Mouse (Mus musculus) midbrain, embryonic 11.5 days (tissue): ENCODE measurements around the gene Ube2l3. TPM values are rescaled to one million over a fixed set of nuclear protein-coding genes. Genes with fewer than 3 reads are reported as not detected.
"Not testable (repeated sequence)": the region's sequence is repeated elsewhere in the genome, so short reads cannot be mapped to it uniquely, and the experiment has no call there.

Experiments
- ATAC-seq: fragments of 200-750 bp; cut with Nextera tagmentation; 2 replicates; pipeline ENCODE4 v1.8.0; 2017; ENCODE audit warnings: moderate TSS enrichment, moderate library complexity; ENCODE audit not compliant: low FRiP score
- DNase-seq: peaks from one replicate; pipeline ENCODE4 v3.0.0; 2015; ENCODE audit warnings: low spot score; ENCODE audit errors: missing footprints
- H3K27ac ChIP-seq: fragments of 300-500 bp; sonication (generic); 2 replicates; pipeline ENCODE4 v1.5.1; 2014; ENCODE audit warnings: low read depth, low read length
- H3K27me3 ChIP-seq: fragments of 300-500 bp; sonication (generic); 2 replicates; pipeline ENCODE4 v1.6.1; 2014; ENCODE audit warnings: mild to moderate bottlenecking, low read length, moderate library complexity, mixed read lengths; ENCODE audit not compliant: control insufficient read depth, insufficient read depth
- H3K36me3 ChIP-seq: fragments of 300-500 bp; sonication (generic); 2 replicates; pipeline ENCODE4 v1.6.1; 2014; ENCODE audit warnings: mild to moderate bottlenecking, low read length, moderate library complexity, mixed read lengths; ENCODE audit not compliant: control insufficient read depth, insufficient read depth
- H3K4me1 ChIP-seq: fragments of 300-500 bp; sonication (generic); 2 replicates; pipeline ENCODE4 v1.6.1; 2014; ENCODE audit warnings: low read length; ENCODE audit not compliant: control insufficient read depth, insufficient read depth
- H3K4me2 ChIP-seq: fragments of 300-500 bp; sonication (generic); 2 replicates; pipeline ENCODE4 v1.6.1; 2014; ENCODE audit warnings: mild to moderate bottlenecking, moderate library complexity
- H3K4me3 ChIP-seq: fragments of 300-500 bp; sonication (generic); 2 replicates; pipeline ENCODE4 v1.5.1; 2014; ENCODE audit warnings: low read depth, low read length
- H3K9ac ChIP-seq: fragments of 300-500 bp; sonication (generic); 2 replicates; pipeline ENCODE4 v1.6.1; 2014; ENCODE audit warnings: low read length
- H3K9me3 ChIP-seq: fragments of 300-500 bp; sonication (generic); 2 replicates; pipeline ENCODE4 v1.6.1; 2016; ENCODE audit warnings: low read length; ENCODE audit not compliant: control insufficient read depth
- WGBS: fragments of 180-500 bp; shearing (Covaris S2); extraction: QIAGEN DNeasy Blood & Tissue Kit; methylation state at CpG from one replicate; pipeline ENCODE4 v1.1.7; 2014; 5-methylcytosine and 5-hydroxymethylcytosine counted together
- polyA plus RNA-seq: library from polyadenylated mRNA; unstranded; fragments of >200 nt; fragmentation: Nextera tagmentation; extraction: Ambion mirVana; gene quantifications from 2 replicates; pipeline ENCODE4 v1.2.1, GENCODE M21; 2014

The Ube2l3 gene
- polyA plus RNA-seq, 1 experiment from 2014 or later = 446 TPM

GRCm38 (mm10) chr16:17168049-17168448 lies 34.4 kb downstream of the Ube2l3 start:
- peak; percentile 33 for DNase-seq
- H3K4me2 ChIP-seq = no peak overlapping the region
- no peak overlapping the region for H3K27ac ChIP-seq
- H3K36me3 ChIP-seq = peaks cover 7% of the 10 kb centered on the region
- 91% methylated on average over 5 of the region's 5 CpGs for WGBS
- H3K27me3 ChIP-seq = no peaks in the 10 kb centered on the region
- no peak for ATAC-seq
- H3K4me1 ChIP-seq = no peaks in the 10 kb centered on the region
- H3K4me3 ChIP-seq = no peak overlapping the region
- no peaks in the 10 kb centered on the region for H3K9me3 ChIP-seq
- no peak overlapping the region for H3K9ac ChIP-seq

GRCm38 (mm10) chr16:17167179-17167578 lies 35.3 kb downstream of the Ube2l3 start:
- H3K9ac ChIP-seq = no peak overlapping the region
- ATAC-seq = no peak
- H3K4me3 ChIP-seq = no peak overlapping the region
- H3K27me3 ChIP-seq = no peaks in the 10 kb centered on the region
- H3K36me3 ChIP-seq = peaks cover 5% of the 10 kb centered on the region; the same call in 1 of the 2 replicates
- peak; percentile 54 for DNase-seq
- H3K4me2 ChIP-seq = no peak overlapping the region
- H3K4me1 ChIP-seq = no peaks in the 10 kb centered on the region
- no peak overlapping the region for H3K27ac ChIP-seq
- no peaks in the 10 kb centered on the region for H3K9me3 ChIP-seq

GRCm38 (mm10) chr16:17165478-17165877 lies 37.0 kb downstream of the Ube2l3 start:
- ATAC-seq, H3K4me1 ChIP-seq, H3K36me3 ChIP-seq, H3K9me3 ChIP-seq, H3K4me2 ChIP-seq, H3K27me3 ChIP-seq, H3K9ac ChIP-seq, H3K27ac ChIP-seq, H3K4me3 ChIP-seq, DNase-seq: not testable (repeated sequence)
- WGBS = 100% methylated on average over 1 of the region's 1 CpGs

- Histone ChIP-seq H3K36me3 (peaks cover 10% of the 10 kb centered on the region), H3K4me3 (no peak overlapping the region)
- WGBS = 95% methylated on average over 2 of the region's 2 CpGs
These were observed 48.1 kb downstream of the Ube2l3 start for GRCm38 (mm10) chr16:17154346-17154745.

GRCm38 (mm10) chr16:17151874-17152273 lies 50.6 kb downstream of the Ube2l3 start:
- no peaks in the 10 kb centered on the region; the same call in 1 of the 2 replicates for H3K36me3 ChIP-seq
- no peak overlapping the region for H3K4me3 ChIP-seq
- WGBS = 98% methylated on average over 4 of the region's 4 CpGs

More at GRCm38 (mm10) chr16:17154346-17154745, 48.1 kb downstream of the Ube2l3 start:
- no peaks in the 10 kb centered on the region for H3K4me1 ChIP-seq
- H3K27ac ChIP-seq = no peak overlapping the region
- H3K4me2 ChIP-seq = no peak overlapping the region
- DNase-seq (no peak), ATAC-seq (no peak)
- no peaks in the 10 kb centered on the region for H3K27me3 ChIP-seq
- H3K9me3 ChIP-seq = no peaks in the 10 kb centered on the region
- no peak overlapping the region for H3K9ac ChIP-seq

GRCm38 (mm10) chr16:17150520-17151258 lies 51.8 kb downstream of the Ube2l3 start:
- DNase-seq (peak; percentile 82), ATAC-seq (no peak)
- H3K9me3 ChIP-seq = no peaks in the 10 kb centered on the region
- WGBS = 88% methylated on average over 7 of the region's 7 CpGs
- no peaks in the 10 kb centered on the region; the same call in 1 of the 2 replicates for H3K36me3 ChIP-seq
- no peak overlapping the region for H3K4me2 ChIP-seq
- H3K9ac ChIP-seq = no peak overlapping the region
- no peak overlapping the region for H3K4me3 ChIP-seq
- H3K27ac ChIP-seq = no peak overlapping the region
- H3K27me3 ChIP-seq = peaks cover 17% of the 10 kb centered on the region
- H3K4me1 ChIP-seq = peaks cover 10% of the 10 kb centered on the region

More at GRCm38 (mm10) chr16:17151874-17152273, 50.6 kb downstream of the Ube2l3 start:
- DNase-seq = peak; percentile 76
- Histone ChIP-seq H3K4me1 (peaks cover 10% of the 10 kb centered on the region), H3K27me3 (peaks cover 17% of the 10 kb centered on the region), H3K9ac (no peak overlapping the region), H3K9me3 (no peaks in the 10 kb centered on the region), H3K27ac (no peak overlapping the region), H3K4me2 (no peak overlapping the region)
- no peak for ATAC-seq

- H3K4me2 ChIP-seq = peak overlapping the region; percentile 96
- peak; percentile 25 for ATAC-seq
- no peak overlapping the region; the same call in 1 of the 2 replicates for H3K9ac ChIP-seq
- no peaks in the 10 kb centered on the region for H3K9me3 ChIP-seq
- H3K36me3 ChIP-seq = no peaks in the 10 kb centered on the region; the same call in 1 of the 2 replicates
- no peak overlapping the region for H3K27ac ChIP-seq
- DNase-seq = peak; percentile 93
- peak overlapping the region; percentile 50 for H3K4me3 ChIP-seq
- WGBS = 6% methylated on average over 16 of the region's 16 CpGs
- H3K27me3 ChIP-seq = peaks cover 17% of the 10 kb centered on the region
- peaks cover 10% of the 10 kb centered on the region for H3K4me1 ChIP-seq
These were observed 54.4 kb downstream of the Ube2l3 start for GRCm38 (mm10) chr16:17148084-17148483.

GRCm38 (mm10) chr16:17147391-17147929 lies 55.0 kb downstream of the Ube2l3 start:
- Histone ChIP-seq H3K27me3 (peaks cover 17% of the 10 kb centered on the region), H3K4me1 (peaks cover 10% of the 10 kb centered on the region), H3K4me2 (peak overlapping the region; percentile 96), H3K9ac (peak overlapping the region; percentile 52), H3K9me3 (no peaks in the 10 kb centered on the region), H3K4me3 (peak overlapping the region; percentile 50), H3K27ac (no peak overlapping the region), H3K36me3 (no peaks in the 10 kb centered on the region; the same call in 1 of the 2 replicates)
- under 1% methylated on average over 41 of the region's 41 CpGs for WGBS
- DNase-seq = peak; percentile 96
- ATAC-seq = peak; percentile 43; the same call in 1 of the 2 replicates

GRCm38 (mm10) chr16:17146772-17147235 lies 55.6 kb downstream of the Ube2l3 start, which contains the start of gene Ccdc116:
TSS of gene Ccdc116 (minus strand) at chr16:17147229.
- Histone ChIP-seq H3K4me3 (peak within 1 kb of the TSS; percentile 50), H3K9ac (peak within 1 kb of the TSS; percentile 52), H3K4me2 (peak within 1 kb of the TSS; percentile 96), H3K27ac (no peak within 1 kb of the TSS), H3K9me3 (no peaks in the 10 kb centered on the region), H3K36me3 (no peaks in the 10 kb centered on the region), H3K4me1 (peaks cover 10% of the 10 kb centered on the region), H3K27me3 (peaks cover 17% of the 10 kb centered on the region)
- peak; percentile 97 for DNase-seq
- peak; percentile 87 for ATAC-seq
- WGBS = under 1% methylated on average over 34 of the region's 34 CpGs
